Mouse (Mus musculus) G1E (cell line): ENCODE measurements around the gene Ccr1l1. TPM values are rescaled to one million over a fixed set of nuclear protein-coding genes. Genes with fewer than 3 reads are reported as not detected.

ENCODE experiments used
- ATAC-seq: 2 replicates; pipeline ENCODE4 v1.8.0; 2016; ENCODE audit warnings: mild to moderate bottlenecking; ENCODE audit not compliant: insufficient number of reproducible peaks, poor library complexity, low FRiP score, severe bottlenecking; ENCODE audit errors: extremely low read depth
- DNase-seq: peaks from one replicate; pipeline ENCODE4 v3.0.0; 2012; ENCODE audit warnings: low spot score
- H3K27me3 ChIP-seq: 2 replicates; pipeline ENCODE4 v1.6.1; 2012; ENCODE audit warnings: mild to moderate bottlenecking, low read length, inconsistent platforms; ENCODE audit not compliant: insufficient read depth
- H3K36me3 ChIP-seq: replicated peaks from 2 replicates; pipeline ENCODE3; 2012; ENCODE audit warnings: mild to moderate bottlenecking, inconsistent platforms
- H3K4me1 ChIP-seq: 2 replicates; pipeline ENCODE4 v1.6.1; 2012; ENCODE audit warnings: low read depth, low read length, inconsistent platforms, mixed read lengths; ENCODE audit not compliant: insufficient read depth
- H3K4me3 ChIP-seq: 2 replicates; pipeline ENCODE4 v1.5.1; 2012; ENCODE audit warnings: low read depth, mild to moderate bottlenecking, inconsistent platforms, low read length, moderate library complexity, mixed read lengths
- H3K9me3 ChIP-seq: replicated peaks from 2 replicates; pipeline ENCODE4 v1.6.1; 2012; ENCODE audit warnings: inconsistent platforms
- CTCF ChIP-seq: IDR thresholded peaks from 2 replicates; pipeline ENCODE4 v1.5.1; 2012; ENCODE audit warnings: low read depth, low read length, inconsistent platforms, mixed read lengths
- GATA1 ChIP-seq: IDR thresholded peaks from 2 replicates; pipeline ENCODE4 v1.6.1; 2012; ENCODE audit warnings: borderline replicate concordance, low read length, inconsistent platforms, mixed read lengths
- GATA2 ChIP-seq: IDR thresholded peaks from 2 replicates; pipeline ENCODE4 v1.6.1; 2012; ENCODE audit warnings: low read depth, low read length, inconsistent platforms, borderline replicate concordance
- POLR2AphosphoS5 ChIP-seq: IDR thresholded peaks from 2 replicates; pipeline ENCODE4 v1.6.1; 2012; ENCODE audit warnings: low read depth, low read length, inconsistent platforms; ENCODE audit not compliant: insufficient replicate concordance
- TAL1 ChIP-seq: conservative IDR thresholded peaks from 2 replicates; pipeline ENCODE4 v1.6.1; 2012; ENCODE audit warnings: low read depth, low read length, inconsistent platforms, mixed read lengths
- polyA plus RNA-seq: library from polyadenylated mRNA; stranded (reverse); fragments of >175 nt; gene quantifications from 2 replicates; pipeline ENCODE4 v1.2.3, GENCODE M21; 2012
- total RNA-seq, 2 experiments: library from RNA; stranded (forward) in 1 of 2; stranded (reverse) in 1 of 2; fragments of 200-1000 nt in 1 of 2; fragments of >200 nt in 1 of 2; fragmentation: Nextera tagmentation in 1 of 2; gene quantifications; 2 replicates each; pipeline ENCODE4 v1.2.3; 2014 to 2017

Gene Ccr1l1
- total and polyA plus RNA-seq, 3 experiments, result 0.11 TPM; not detected in 2

- no peak for ATAC-seq
Observed at GRCm38 (mm10) chr9:123949432-123949831, 28.8 kb downstream of the Ccr1l1 start.

GRCm38 (mm10) chr9:123947815-123948214, 30.4 kb downstream of the Ccr1l1 start:
- DNase-seq (no peak), ATAC-seq (peak; percentile 45)
- Histone ChIP-seq H3K36me3 (no peaks in the 10 kb centered on the region), H3K4me3 (no peak overlapping the region), H3K27me3 (no peaks in the 10 kb centered on the region), H3K9me3 (no peaks in the 10 kb centered on the region), H3K4me1 (peaks cover 42% of the 10 kb centered on the region)
- TF ChIP-seq POLR2AphosphoS5 (no peak), TAL1 (peak; percentile 38), CTCF (no peak)

More at GRCm38 (mm10) chr9:123949432-123949831, 28.8 kb downstream of the Ccr1l1 start:
- no peaks in the 10 kb centered on the region for H3K27me3 ChIP-seq
- H3K9me3 ChIP-seq, result no peaks in the 10 kb centered on the region
- DNase-seq, result no peak
- H3K4me3 ChIP-seq, result no peak overlapping the region
- H3K36me3 ChIP-seq, result no peaks in the 10 kb centered on the region
- no peak for TF ChIP-seq CTCF
- TF ChIP-seq POLR2AphosphoS5, result no peak
- no peak for TF ChIP-seq TAL1
- TF ChIP-seq GATA2, result no peak
- TF ChIP-seq GATA1, result no peak
- peaks cover 51% of the 10 kb centered on the region for H3K4me1 ChIP-seq

- no peaks in the 10 kb centered on the region for H3K9me3 ChIP-seq
- peaks cover 13% of the 10 kb centered on the region for H3K4me1 ChIP-seq
- ATAC-seq (no peak), DNase-seq (no peak)
- H3K4me3 ChIP-seq, result no peak overlapping the region
- H3K36me3 ChIP-seq, result peaks cover under 1% of the 10 kb centered on the region
- no peaks in the 10 kb centered on the region for H3K27me3 ChIP-seq
- TF ChIP-seq GATA1 (no peak), POLR2AphosphoS5 (no peak), CTCF (no peak), TAL1 (no peak)
Observed at GRCm38 (mm10) chr9:123942025-123942424, 36.2 kb downstream of the Ccr1l1 start.

GRCm38 (mm10) chr9:123941316-123941715, 36.9 kb downstream of the Ccr1l1 start:
- ATAC-seq, result no peak
- DNase-seq, result no peak

GRCm38 (mm10) chr9:123940628-123941027, 37.6 kb downstream of the Ccr1l1 start:
- Histone ChIP-seq H3K9me3 (no peaks in the 10 kb centered on the region), H3K36me3 (peaks cover 15% of the 10 kb centered on the region), H3K4me1 (peaks cover 22% of the 10 kb centered on the region), H3K27me3 (no peaks in the 10 kb centered on the region), H3K4me3 (no peak overlapping the region)
- TF ChIP-seq GATA2 (no peak), TAL1 (no peak), GATA1 (no peak), POLR2AphosphoS5 (no peak), CTCF (no peak)
- ATAC-seq (no peak), DNase-seq (no peak)

More at GRCm38 (mm10) chr9:123941316-123941715, 36.9 kb downstream of the Ccr1l1 start:
- no peak overlapping the region for H3K4me3 ChIP-seq
- no peaks in the 10 kb centered on the region for H3K9me3 ChIP-seq
- peaks cover 8% of the 10 kb centered on the region for H3K36me3 ChIP-seq
- TF ChIP-seq CTCF (no peak), TAL1 (no peak), GATA1 (no peak), POLR2AphosphoS5 (no peak), GATA2 (no peak)
- no peaks in the 10 kb centered on the region for H3K27me3 ChIP-seq
- peaks cover 17% of the 10 kb centered on the region for H3K4me1 ChIP-seq

- Histone ChIP-seq H3K4me3 (no peak overlapping the region), H3K27me3 (no peaks in the 10 kb centered on the region), H3K36me3 (peaks cover 19% of the 10 kb centered on the region), H3K4me1 (peaks cover 26% of the 10 kb centered on the region), H3K9me3 (no peaks in the 10 kb centered on the region)
- no peak for ATAC-seq
- TF ChIP-seq GATA1, result no peak
- DNase-seq, result no peak
Observed at GRCm38 (mm10) chr9:123940168-123940567, 38.0 kb downstream of the Ccr1l1 start.

- no peak overlapping the region for H3K4me3 ChIP-seq
- DNase-seq (no peak), ATAC-seq (no peak)
- no peaks in the 10 kb centered on the region for H3K27me3 ChIP-seq
- TF ChIP-seq TAL1 (no peak), GATA2 (no peak), CTCF (no peak)
- peaks cover 38% of the 10 kb centered on the region for H3K4me1 ChIP-seq
- peaks cover 33% of the 10 kb centered on the region for H3K36me3 ChIP-seq
- H3K9me3 ChIP-seq, result no peaks in the 10 kb centered on the region
Observed at GRCm38 (mm10) chr9:123937989-123938388, 40.2 kb downstream of the Ccr1l1 start.
